Mouse (Mus musculus): ENCODE results near the gene Ing1. TPM values are rescaled to one million over a fixed set of nuclear protein-coding genes. Genes with fewer than 3 reads are reported as not detected.

Gene Ing1
- total and polyA plus RNA-seq, 2 experiments from 2014 or later, result 17.8 to 39.0 TPM

- no peak overlapping the region for H3K27ac ChIP-seq (ENCODE audit: low read depth, low read length)
- 0 out of 2 replicates have a peak, but pooled peaks cover under 1% of the 10 kb centered on the region for H3K36me3 ChIP-seq (ENCODE audit: insufficient read depth, low read length)
- H3K4me1 ChIP-seq (ENCODE audit: insufficient read depth, low read length), result peaks cover 8% of the 10 kb centered on the region
- ATAC-seq (ENCODE audit: low FRiP score) (no peak), DNase-seq (ENCODE audit: low spot score) (no peak)
- TF ChIP-seq CTCF (IDR thresholded peaks at IDR 0.05), result no peak
- no peaks in the 10 kb centered on the region for H3K9me3 ChIP-seq (ENCODE audit: low read length)
- H3K9ac ChIP-seq (replicated peaks; ENCODE audit: low read length, poor library complexity, severe bottlenecking), result no peak overlapping the region
- H3K4me2 ChIP-seq (ENCODE audit: low read depth, low read length, poor library complexity, severe bottlenecking), result no peak overlapping the region
- WGBS, result 87% methylated on average over 10 of the region's 10 CpGs
- H3K27me3 ChIP-seq (ENCODE audit: insufficient read depth, low read length), result no peaks in the 10 kb centered on the region
- no peak overlapping the region for H3K4me3 ChIP-seq (ENCODE audit: low read depth, low read length)
Observed at GRCm38 (mm10) chr8:11552390-11552789, 3.0 kb upstream of the Ing1 start.

- H3K27me3 ChIP-seq (ENCODE audit: insufficient read depth, low read length), result no peaks in the 10 kb centered on the region
- no peak for TF ChIP-seq CTCF (IDR thresholded peaks at IDR 0.05)
- H3K27ac ChIP-seq (ENCODE audit: low read depth, low read length), result peak overlapping the region; percentile 98
- whole genome bisulfite sequencing, result under 1% methylated on average over 84 of the region's 103 CpGs
- ATAC-seq (ENCODE audit: low FRiP score) (peak; percentile 91), DNase-seq (ENCODE audit: low spot score) (peak; percentile 100)
- no peaks in the 10 kb centered on the region for H3K9me3 ChIP-seq (ENCODE audit: low read length)
- H3K4me3 ChIP-seq (ENCODE audit: low read depth, low read length), result peak overlapping the region; percentile 78
- H3K9ac ChIP-seq (replicated peaks; ENCODE audit: low read length, poor library complexity, severe bottlenecking), result peak overlapping the region; percentile 85
- H3K4me1 ChIP-seq (ENCODE audit: insufficient read depth, low read length), result peaks cover 4% of the 10 kb centered on the region; the same call in 1 of the 2 replicates
- H3K4me2 ChIP-seq (ENCODE audit: low read depth, low read length, poor library complexity, severe bottlenecking), result peak overlapping the region; percentile 82
- no peaks in the 10 kb centered on the region for H3K36me3 ChIP-seq (ENCODE audit: insufficient read depth, low read length)
Observed at GRCm38 (mm10) chr8:11555720-11556591, 585 bp downstream of the Ing1 start.

GRCm38 (mm10) chr8:11556691-11557423 is 1.5 kb downstream of the Ing1 start:
- H3K4me2 ChIP-seq (ENCODE audit: low read depth, low read length, poor library complexity, severe bottlenecking), result peak overlapping the region; percentile 82
- no peaks in the 10 kb centered on the region for H3K27me3 ChIP-seq (ENCODE audit: insufficient read depth, low read length)
- H3K4me1 ChIP-seq (ENCODE audit: insufficient read depth, low read length), result peaks cover 4% of the 10 kb centered on the region; the same call in 1 of the 2 replicates
- peak overlapping the region; percentile 81 for H3K27ac ChIP-seq (ENCODE audit: low read depth, low read length)
- no peak for ATAC-seq (ENCODE audit: low FRiP score)
- peak overlapping the region; percentile 85 for H3K9ac ChIP-seq (replicated peaks; ENCODE audit: low read length, poor library complexity, severe bottlenecking)
- TF ChIP-seq CTCF (IDR thresholded peaks at IDR 0.05), result no peak
- WGBS, result under 1% methylated on average over 61 of the region's 85 CpGs
- peak overlapping the region; percentile 78 for H3K4me3 ChIP-seq (ENCODE audit: low read depth, low read length)
- H3K9me3 ChIP-seq (ENCODE audit: low read length), result no peaks in the 10 kb centered on the region
- peaks cover 6% of the 10 kb centered on the region for H3K36me3 ChIP-seq (ENCODE audit: insufficient read depth, low read length)
- DNase-seq (ENCODE audit: low spot score), result peak; percentile 47

- Histone ChIP-seq H3K4me1 (ENCODE audit: insufficient read depth, low read length) (peaks cover 4% of the 10 kb centered on the region; the same call in 1 of the 2 replicates), H3K9me3 (ENCODE audit: low read length) (no peaks in the 10 kb centered on the region), H3K9ac (replicated peaks; ENCODE audit: low read length, poor library complexity, severe bottlenecking) (peak overlapping the region; percentile 85), H3K4me2 (ENCODE audit: low read depth, low read length, poor library complexity, severe bottlenecking) (peak overlapping the region; percentile 82), H3K27ac (ENCODE audit: low read depth, low read length) (peak overlapping the region; percentile 81), H3K36me3 (ENCODE audit: insufficient read depth, low read length) (peaks cover 9% of the 10 kb centered on the region), H3K27me3 (ENCODE audit: insufficient read depth, low read length) (no peaks in the 10 kb centered on the region), H3K4me3 (ENCODE audit: low read depth, low read length) (peak overlapping the region; percentile 78)
- no peak for ATAC-seq (ENCODE audit: low FRiP score)
- TF ChIP-seq CTCF (IDR thresholded peaks at IDR 0.05), result no peak
- no peak for DNase-seq (ENCODE audit: low spot score)
- 0% methylated on average over 30 of the region's 32 CpGs for WGBS
Observed at GRCm38 (mm10) chr8:11557424-11557767, 2.0 kb downstream of the Ing1 start.

- Histone ChIP-seq H3K36me3 (ENCODE audit: insufficient read depth, low read length) (peaks cover 9% of the 10 kb centered on the region), H3K4me2 (ENCODE audit: low read depth, low read length, poor library complexity, severe bottlenecking) (peak overlapping the region; percentile 82), H3K9ac (replicated peaks; ENCODE audit: low read length, poor library complexity, severe bottlenecking) (peak overlapping the region; percentile 85), H3K27ac (ENCODE audit: low read depth, low read length) (peak overlapping the region; percentile 81), H3K9me3 (ENCODE audit: low read length) (no peaks in the 10 kb centered on the region), H3K4me3 (ENCODE audit: low read depth, low read length) (peak overlapping the region; percentile 78), H3K27me3 (ENCODE audit: insufficient read depth, low read length) (no peaks in the 10 kb centered on the region), H3K4me1 (ENCODE audit: insufficient read depth, low read length) (peaks cover 4% of the 10 kb centered on the region; the same call in 1 of the 2 replicates)
- WGBS, result under 1% methylated on average over 67 of the region's 67 CpGs
- DNase-seq (ENCODE audit: low spot score) (peak; percentile 99), ATAC-seq (ENCODE audit: low FRiP score) (peak; percentile 77)
- TF ChIP-seq CTCF (IDR thresholded peaks at IDR 0.05), result no peak; the same call in 1 of the 2 replicates
Observed at GRCm38 (mm10) chr8:11557768-11558629, 2.6 kb downstream of the Ing1 start.
